Mouse (Mus musculus) bone marrow, adult 2 months (tissue): ENCODE measurements around the gene Synj1. TPM values are rescaled to one million over a fixed set of nuclear protein-coding genes. Genes with fewer than 3 reads are reported as not detected.
A peak's percentile ranks its signal among the peaks of the same experiment; 100 is the strongest.

Source experiments
- H3K27ac ChIP-seq: fragments of 200-500 bp; 2 replicates; pipeline ENCODE4 v1.5.1; 2012; ENCODE audit warnings: low read depth, mild to moderate bottlenecking, control low read depth, inconsistent platforms, low read length; ENCODE audit not compliant: control insufficient read depth, poor library complexity, insufficient read depth
- H3K4me1 ChIP-seq: fragments of 200-500 bp; 2 replicates; pipeline ENCODE4 v1.6.1; 2011; ENCODE audit warnings: low read length; ENCODE audit not compliant: control insufficient read depth, insufficient read depth
- H3K4me3 ChIP-seq: fragments of 200-500 bp; replicated peaks from 2 replicates; pipeline ENCODE3; 2011; ENCODE audit warnings: mild to moderate bottlenecking, low read depth, low read length, control low read depth; ENCODE audit not compliant: control insufficient read depth
- CTCF ChIP-seq: fragments of 200-500 bp; IDR thresholded peaks from 2 replicates; pipeline ENCODE4 v1.5.1; 2011; ENCODE audit warnings: low read length, control low read depth; ENCODE audit not compliant: control insufficient read depth, insufficient read depth
- POLR2A ChIP-seq: fragments of 200-500 bp; IDR thresholded peaks from 2 replicates; pipeline ENCODE4 v1.6.1; 2011; ENCODE audit warnings: low read depth, mild to moderate bottlenecking, control low read depth, low read length, borderline replicate concordance; ENCODE audit not compliant: control insufficient read depth
- WGBS: fragments of 180-500 bp; shearing (Covaris S2); methylation state at CpG from one replicate; pipeline ENCODE4 v1.1.7; 2018; 5-methylcytosine and 5-hydroxymethylcytosine counted together
- polyA plus RNA-seq: library from polyadenylated mRNA; stranded (reverse); fragments of >200 nt; gene quantifications from 2 replicates; pipeline ENCODE4 v1.2.4, GENCODE M21; 2011; ENCODE audit warnings: low replicate concordance; ENCODE audit not compliant: missing spikeins, insufficient read depth, insufficient read length

Gene Synj1
- 17.2 and 38.2 TPM in 2 replicates for polyA plus RNA-seq

DNA sequence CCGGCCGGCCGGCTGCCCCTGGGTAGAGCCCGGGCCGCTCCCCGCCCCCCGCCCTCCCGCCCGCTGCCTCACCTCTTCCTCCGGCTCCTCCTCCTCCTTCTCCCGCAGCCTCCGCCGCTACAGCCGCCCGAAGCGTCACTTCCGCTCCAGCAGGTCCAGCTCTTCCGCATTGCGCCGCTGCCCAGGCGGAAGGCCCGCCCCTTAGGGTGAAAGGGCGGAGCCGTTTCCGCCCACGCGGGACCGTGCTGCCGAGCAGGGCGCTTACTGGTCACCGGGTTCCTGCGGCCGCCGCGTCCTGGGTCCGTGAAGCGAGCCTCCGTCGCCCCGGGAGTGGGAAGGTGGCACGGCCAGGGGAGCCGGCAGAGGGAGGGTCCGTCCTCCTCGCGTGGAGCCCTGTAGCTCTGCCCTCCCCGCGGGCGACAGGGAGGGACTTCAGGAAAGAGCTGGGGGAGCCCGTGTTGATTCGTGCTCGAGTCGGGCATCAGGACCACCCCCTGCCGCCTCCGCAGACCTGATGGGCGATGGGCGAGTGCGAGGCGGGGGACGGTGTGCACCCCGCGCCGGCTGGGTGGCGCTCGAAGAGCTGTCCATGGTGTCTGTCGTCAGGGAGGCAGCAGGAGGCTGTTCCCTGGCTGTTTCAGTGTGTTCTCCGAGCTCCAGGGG lies at the start of gene Synj1:
TSS of gene Synj1 (minus strand) at position 288 of the 663 bp plus-strand sequence.
- TF ChIP-seq CTCF (no peak), POLR2A (no peak; the same call in 1 of the 2 replicates)
- under 1% methylated on average over 64 of the region's 66 CpGs for WGBS
- peaks cover 1% of the 10 kb centered on the region; the same call in 1 of the 2 replicates for H3K4me1 ChIP-seq
- peak within 1 kb of the TSS; percentile 93 for H3K4me3 ChIP-seq
- peak within 1 kb of the TSS; percentile 99 for H3K27ac ChIP-seq

DNA sequence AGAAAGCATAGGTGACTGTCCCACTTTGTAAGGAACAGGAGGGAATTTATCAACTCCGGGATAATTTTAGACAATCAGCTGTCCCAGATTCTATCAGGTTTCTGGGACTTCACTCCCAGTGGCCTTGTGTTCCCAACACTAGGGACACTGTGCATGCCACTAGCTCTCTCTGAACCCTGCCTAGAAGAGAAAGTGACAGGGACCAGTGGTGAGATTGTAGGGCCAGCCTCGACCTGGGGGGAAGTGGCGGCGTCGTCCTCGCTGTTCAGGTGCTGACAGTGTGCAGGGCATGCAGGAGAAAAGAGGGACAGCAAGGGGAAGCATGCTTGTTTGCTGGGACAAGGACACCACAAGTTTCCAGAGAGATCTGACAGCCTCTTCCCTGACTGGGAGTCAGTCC lies 46.6 kb upstream of the Synj1 start:
- Histone ChIP-seq H3K27ac (no peak overlapping the region), H3K4me3 (no peak overlapping the region), H3K4me1 (no peaks in the 10 kb centered on the region; the same call in 1 of the 2 replicates)
- no peak for TF ChIP-seq POLR2A
- no peak for TF ChIP-seq CTCF
- 68% methylated on average over 6 of the region's 6 CpGs for whole genome bisulfite sequencing

DNA sequence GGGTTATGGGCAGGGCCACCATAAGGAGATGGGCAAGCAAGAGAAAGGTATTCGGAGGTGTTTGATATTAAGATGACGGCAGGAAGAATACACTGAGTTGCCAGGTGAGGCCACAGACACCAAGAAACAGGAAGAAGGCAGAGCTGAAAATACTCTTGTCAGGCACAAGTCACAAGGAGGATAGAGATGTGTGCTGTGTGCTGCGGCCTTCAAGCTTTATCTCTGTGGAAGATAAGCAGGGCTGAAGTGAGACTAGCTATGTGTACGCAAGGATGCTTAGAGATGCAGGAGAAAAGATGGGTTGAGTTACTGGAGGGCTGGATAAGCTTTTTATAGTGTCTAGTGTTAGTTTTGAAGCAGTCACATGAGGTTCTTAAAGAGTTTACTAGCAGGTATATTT lies 46.2 kb upstream of the Synj1 start:
- Histone ChIP-seq H3K4me1 (no peaks in the 10 kb centered on the region; the same call in 1 of the 2 replicates), H3K27ac (no peak overlapping the region), H3K4me3 (no peak overlapping the region)
- TF ChIP-seq CTCF = no peak
- WGBS = 59% methylated on average over 4 of the region's 4 CpGs

DNA sequence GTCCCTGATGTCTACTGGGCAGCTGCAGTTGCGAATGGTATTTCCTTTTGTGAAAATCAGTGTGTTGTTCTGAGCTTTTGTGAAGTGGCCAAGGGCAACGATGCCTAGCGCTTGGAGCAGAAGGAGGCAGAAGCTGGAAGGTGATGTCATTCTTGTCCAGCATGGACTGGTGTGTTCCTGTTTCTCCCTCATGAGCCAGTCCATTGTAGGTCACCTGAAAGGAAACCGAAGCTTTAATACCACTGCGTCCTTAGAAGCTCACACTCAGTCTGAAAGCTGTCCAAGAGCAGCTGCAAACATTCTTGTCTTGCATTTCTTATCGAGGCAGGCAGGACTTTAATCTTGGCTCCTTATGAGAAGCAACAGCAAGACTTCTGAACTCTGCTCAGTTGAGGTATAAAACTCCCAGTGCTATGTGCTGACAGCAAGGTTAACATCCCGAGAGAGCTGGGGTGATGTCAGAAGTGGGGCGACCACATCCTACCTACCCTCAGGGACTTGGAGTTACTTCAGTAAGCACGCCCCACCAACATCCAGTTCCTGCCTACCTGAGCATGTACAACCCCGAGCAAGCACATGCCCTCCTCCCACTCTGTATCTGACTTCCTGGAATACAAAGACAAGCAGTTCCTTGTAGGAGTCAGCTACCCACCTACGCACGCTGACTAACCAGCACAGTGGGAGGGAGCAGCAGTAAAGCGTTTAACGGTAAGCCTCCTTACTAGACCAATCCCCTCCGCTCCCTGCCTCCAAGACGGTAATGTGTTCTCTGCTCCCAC lies 45.1 kb upstream of the Synj1 start:
- Histone ChIP-seq H3K27ac (no peak overlapping the region), H3K4me3 (no peak overlapping the region), H3K4me1 (no peaks in the 10 kb centered on the region; the same call in 1 of the 2 replicates)
- TF ChIP-seq POLR2A (no peak), CTCF (no peak)
- WGBS = 14% methylated on average over 16 of the region's 16 CpGs

DNA sequence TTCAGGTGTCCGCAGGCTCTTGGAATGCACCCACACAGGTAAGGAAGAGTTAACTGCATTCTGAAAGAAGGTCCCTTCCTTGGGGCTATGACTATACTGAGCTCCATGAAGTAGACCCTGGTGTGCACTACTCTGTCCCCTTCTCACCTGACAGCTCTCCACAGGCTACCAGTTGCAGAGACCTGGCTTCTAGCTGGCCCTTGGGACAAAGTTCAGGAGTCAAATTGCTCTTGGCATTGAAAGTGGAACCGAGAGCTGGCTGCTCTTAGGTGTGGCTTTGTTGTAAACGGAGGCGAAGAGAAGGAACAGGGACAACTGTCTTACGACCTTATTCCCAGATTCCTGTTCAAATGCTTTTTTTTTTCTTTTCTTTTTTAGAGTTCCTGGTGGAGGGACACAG lies 44.0 kb upstream of the Synj1 start:
- Histone ChIP-seq H3K4me1 (no peaks in the 10 kb centered on the region; the same call in 1 of the 2 replicates), H3K4me3 (no peak overlapping the region), H3K27ac (no peak overlapping the region)
- TF ChIP-seq CTCF (no peak), POLR2A (no peak)
- WGBS = 86% methylated on average over 5 of the region's 5 CpGs

DNA sequence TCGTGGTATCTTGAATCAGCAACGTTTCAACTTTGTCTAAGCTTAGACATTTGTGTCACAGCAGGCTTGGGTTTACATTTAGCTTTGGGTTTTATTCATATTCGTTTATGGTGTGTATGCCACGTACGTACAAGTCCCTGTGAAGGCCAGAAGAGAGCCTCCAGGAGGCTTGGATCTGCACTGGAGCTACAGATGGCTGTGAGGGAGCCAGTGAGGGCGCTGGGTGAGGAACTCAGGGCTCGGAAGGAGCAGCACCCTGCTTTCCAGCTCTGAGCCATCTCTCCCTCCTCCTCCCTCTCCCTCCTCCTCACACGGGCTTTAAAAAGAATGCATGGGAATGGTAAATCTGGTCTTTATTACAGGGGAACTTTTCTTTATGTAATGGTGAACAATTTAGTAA lies 42.5 kb upstream of the Synj1 start:
- 73% methylated on average over 8 of the region's 8 CpGs for WGBS
- Histone ChIP-seq H3K4me3 (no peak overlapping the region), H3K27ac (no peak overlapping the region), H3K4me1 (no peaks in the 10 kb centered on the region; the same call in 1 of the 2 replicates)
- TF ChIP-seq CTCF (no peak), POLR2A (no peak)

DNA sequence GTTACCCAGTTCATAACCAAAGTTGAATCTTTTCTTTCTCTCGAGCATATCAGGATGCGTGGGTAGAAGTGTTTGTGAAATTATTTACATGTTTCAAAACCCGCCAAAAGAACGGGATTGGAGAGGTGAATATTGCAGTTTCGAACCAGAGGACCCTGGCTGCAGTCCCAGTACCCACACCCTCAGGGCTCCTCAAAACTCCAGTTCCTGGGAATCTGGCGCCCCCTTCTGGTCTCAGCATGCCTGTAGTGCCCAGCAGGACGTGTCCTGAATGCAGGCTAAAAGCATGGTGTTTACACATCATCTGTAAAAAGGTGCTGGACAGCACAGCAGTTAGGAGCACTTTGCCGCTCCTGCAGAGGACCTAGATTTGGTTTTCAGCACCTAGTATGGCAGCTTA lies 34.4 kb upstream of the Synj1 start:
- TF ChIP-seq CTCF (peak; percentile 65), POLR2A (no peak)
- WGBS = 70% methylated on average over 8 of the region's 8 CpGs
- Histone ChIP-seq H3K4me1 (no peaks in the 10 kb centered on the region; the same call in 1 of the 2 replicates), H3K4me3 (no peak overlapping the region), H3K27ac (no peak overlapping the region)
